Mouse (Mus musculus) retina, postnatal 7 days (tissue): ENCODE results near the gene Cdc42bpg.

Source experiments
- DNase-seq: peaks from one replicate; pipeline ENCODE4 v3.0.0-alpha.2; 2012; ENCODE audit warnings: low read depth, low spot score

The Cdc42bpg gene

GRCm38 (mm10) chr19:6306137-6306551, at the start of gene Cdc42bpg:
Gene Cdc42bpg (plus strand): TSS chr19:6306456.
- DNase-seq: peak; percentile 67

- no peak for DNase-seq
These were observed 45.8 kb upstream of the Cdc42bpg start for GRCm38 (mm10) chr19:6260428-6260827.

GRCm38 (mm10) chr19:6260946-6261345, 45.3 kb upstream of the Cdc42bpg start:
- no peak for DNase-seq

- no peak for DNase-seq
These were observed 44.9 kb upstream of the Cdc42bpg start for GRCm38 (mm10) chr19:6261379-6261778.

- peak; percentile 62 for DNase-seq
These were observed 44.0 kb upstream of the Cdc42bpg start for GRCm38 (mm10) chr19:6262222-6262621.

GRCm38 (mm10) chr19:6262839-6263433, 43.3 kb upstream of the Cdc42bpg start:
- no peak for DNase-seq

GRCm38 (mm10) chr19:6264200-6264599, 42.1 kb upstream of the Cdc42bpg start:
- no peak for DNase-seq

GRCm38 (mm10) chr19:6264945-6265344, 41.3 kb upstream of the Cdc42bpg start:
- no peak for DNase-seq

GRCm38 (mm10) chr19:6265727-6266182, 40.5 kb upstream of the Cdc42bpg start:
- no peak for DNase-seq

- no peak for DNase-seq
These were observed 38.7 kb upstream of the Cdc42bpg start for GRCm38 (mm10) chr19:6267306-6268169.

- DNase-seq: peak; percentile 80
These were observed 38.1 kb upstream of the Cdc42bpg start for GRCm38 (mm10) chr19:6268170-6268528.

GRCm38 (mm10) chr19:6268670-6269132, 37.6 kb upstream of the Cdc42bpg start:
- no peak for DNase-seq

GRCm38 (mm10) chr19:6269798-6270475, 36.3 kb upstream of the Cdc42bpg start:
- DNase-seq: no peak

- DNase-seq: no peak
These were observed 35.6 kb upstream of the Cdc42bpg start for GRCm38 (mm10) chr19:6270661-6271060.

- no peak for DNase-seq
These were observed 35.0 kb upstream of the Cdc42bpg start for GRCm38 (mm10) chr19:6271206-6271605.

GRCm38 (mm10) chr19:6272053-6272452, 34.2 kb upstream of the Cdc42bpg start:
- no peak for DNase-seq

GRCm38 (mm10) chr19:6272738-6273137, 33.5 kb upstream of the Cdc42bpg start:
- DNase-seq: no peak

- no peak for DNase-seq
These were observed 32.7 kb upstream of the Cdc42bpg start for GRCm38 (mm10) chr19:6273592-6273991.

GRCm38 (mm10) chr19:6273998-6274608, 32.2 kb upstream of the Cdc42bpg start:
- no peak for DNase-seq

- DNase-seq: no peak
These were observed 30.4 kb upstream of the Cdc42bpg start for GRCm38 (mm10) chr19:6275740-6276389.
